Mouse (Mus musculus) midbrain, embryonic 16.5 days (tissue): ENCODE results near the gene Kif20b. TPM values are rescaled to one million over a fixed set of nuclear protein-coding genes. Genes with fewer than 3 reads are reported as not detected.

Source experiments
- ATAC-seq: fragments of 200-750 bp; cut with Nextera tagmentation; 2 replicates; pipeline ENCODE4 v1.8.0; 2017; ENCODE audit warnings: moderate TSS enrichment
- H3K27ac ChIP-seq: fragments of 300-500 bp; sonication (generic); 2 replicates; pipeline ENCODE4 v1.5.1; 2014; ENCODE audit warnings: mild to moderate bottlenecking, low read length, mixed read lengths
- H3K27me3 ChIP-seq: fragments of 300-500 bp; sonication (generic); 2 replicates; pipeline ENCODE4 v1.6.1; 2014; ENCODE audit warnings: low read depth, low read length, mixed read lengths; ENCODE audit not compliant: control insufficient read depth, insufficient read depth
- H3K36me3 ChIP-seq: fragments of 300-500 bp; sonication (generic); 2 replicates; pipeline ENCODE4 v1.6.1; 2014; ENCODE audit warnings: mild to moderate bottlenecking, low read length, moderate library complexity, mixed read lengths; ENCODE audit not compliant: control insufficient read depth, insufficient read depth
- H3K4me1 ChIP-seq: fragments of 300-500 bp; sonication (generic); 2 replicates; pipeline ENCODE4 v1.6.1; 2014; ENCODE audit warnings: mild to moderate bottlenecking, low read length, mixed read lengths; ENCODE audit not compliant: control insufficient read depth, insufficient read depth
- H3K4me2 ChIP-seq: fragments of 300-500 bp; sonication (generic); 2 replicates; pipeline ENCODE4 v1.6.1; 2014; ENCODE audit warnings: mild to moderate bottlenecking, low read length, mixed read lengths
- H3K4me3 ChIP-seq: fragments of 300-500 bp; sonication (generic); 2 replicates; pipeline ENCODE4 v1.5.1; 2014; ENCODE audit warnings: low read depth, mild to moderate bottlenecking, low read length, moderate library complexity, mixed read lengths
- H3K9ac ChIP-seq: fragments of 300-500 bp; sonication (generic); 2 replicates; pipeline ENCODE4 v1.6.1; 2014; ENCODE audit warnings: low read depth, low read length, mixed read lengths
- H3K9me3 ChIP-seq: fragments of 300-500 bp; sonication (generic); replicated peaks from 2 replicates; pipeline ENCODE4 v1.6.1; 2014; ENCODE audit warnings: mild to moderate bottlenecking, low read length, mixed read lengths; ENCODE audit not compliant: control insufficient read depth, poor library complexity, severe bottlenecking
- WGBS: fragments of 180-500 bp; shearing (Covaris S2); extraction: QIAGEN DNeasy Blood & Tissue Kit; methylation state at CpG from one replicate; pipeline ENCODE4 v1.1.7; 2014; 5-methylcytosine and 5-hydroxymethylcytosine counted together
- polyA plus RNA-seq: library from polyadenylated mRNA; unstranded; fragments of >200 nt; fragmentation: Nextera tagmentation; extraction: Ambion mirVana; gene quantifications from 2 replicates; pipeline ENCODE4 v1.2.1, GENCODE M21; 2015

The Kif20b gene
- 7.9 and 8.1 TPM in 2 replicates for polyA plus RNA-seq

GRCm38 (mm10) chr19:34921652-34922602, at the start of gene Kif20b:
Gene Kif20b, plus strand, starts transcription at chr19:34922361.
- Histone ChIP-seq H3K4me2 (peak within 1 kb of the TSS; percentile 84), H3K27ac (peak within 1 kb of the TSS; percentile 73), H3K4me3 (peak within 1 kb of the TSS; percentile 69), H3K9me3 (no peaks in the 10 kb centered on the region), H3K27me3 (no peaks in the 10 kb centered on the region), H3K4me1 (peaks cover 3% of the 10 kb centered on the region; the same call in 1 of the 2 replicates), H3K36me3 (no peaks in the 10 kb centered on the region), H3K9ac (peak within 1 kb of the TSS; percentile 73)
- WGBS, result under 1% methylated on average over 57 of the region's 57 CpGs
- peak; percentile 97 for ATAC-seq

DNA sequence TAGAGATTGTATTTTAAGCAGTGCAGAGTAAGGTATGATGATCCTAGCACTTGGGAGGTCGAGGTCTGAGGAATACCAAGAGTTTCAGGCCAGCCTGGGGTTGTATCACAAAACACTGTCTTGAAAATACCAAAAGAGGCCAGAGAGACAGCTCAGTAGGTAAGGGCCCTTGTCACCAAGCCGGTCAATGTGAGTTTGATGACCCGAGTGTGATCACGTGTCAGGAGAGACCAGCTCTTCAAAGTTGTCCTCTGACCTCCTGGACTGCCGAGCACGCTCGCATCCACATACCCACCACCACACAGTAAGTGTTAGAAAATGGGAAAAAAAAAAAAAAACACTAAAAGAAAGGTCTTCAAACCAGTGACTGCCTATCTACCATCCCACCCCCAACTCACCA, 45.5 kb upstream of the Kif20b start:
- Histone ChIP-seq H3K9ac (no peak overlapping the region), H3K4me3 (no peak overlapping the region), H3K4me1 (peaks cover 23% of the 10 kb centered on the region), H3K4me2 (peak overlapping the region; percentile 13), H3K27me3 (no peaks in the 10 kb centered on the region), H3K36me3 (no peaks in the 10 kb centered on the region), H3K9me3 (no peaks in the 10 kb centered on the region), H3K27ac (no peak overlapping the region)
- WGBS, result 77% methylated on average over 7 of the region's 7 CpGs
- ATAC-seq, result no peak

DNA sequence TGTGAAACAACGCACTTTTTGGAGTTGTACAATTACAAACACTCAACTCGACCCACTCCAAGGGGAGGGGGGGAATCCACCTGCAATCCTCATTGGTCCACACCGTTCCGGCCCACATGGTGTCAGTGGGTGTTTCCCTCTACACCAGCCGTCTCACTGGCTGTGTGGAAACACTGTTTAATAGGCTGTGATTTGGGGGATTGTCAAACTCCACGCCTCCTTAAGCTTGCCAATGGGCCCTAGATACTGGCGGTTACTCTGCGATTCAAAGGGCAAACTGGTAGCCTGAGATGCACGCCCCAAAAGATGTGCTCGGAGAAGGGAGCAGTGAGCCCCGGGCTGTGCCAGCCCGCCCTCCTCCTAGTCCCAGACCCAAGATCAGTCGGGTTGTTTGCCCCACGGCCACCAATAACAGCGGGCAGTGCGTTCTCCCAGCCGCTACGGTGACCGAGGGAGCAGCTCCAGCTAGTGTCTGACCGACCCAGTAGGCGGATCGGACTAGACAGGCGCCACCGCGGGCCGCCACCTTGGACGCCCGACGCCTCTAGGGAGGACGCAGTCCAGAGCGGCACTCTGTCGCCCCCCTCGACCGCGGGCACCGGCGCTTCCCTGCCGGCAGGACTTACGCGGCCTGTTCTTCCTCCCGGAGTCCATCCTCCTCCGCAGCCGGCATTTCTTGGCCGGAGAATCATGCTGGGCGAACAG, 44.1 kb upstream of the Kif20b start:
- Histone ChIP-seq H3K4me3 (peak overlapping the region; percentile 96), H3K9me3 (no peaks in the 10 kb centered on the region), H3K36me3 (no peaks in the 10 kb centered on the region), H3K4me2 (peak overlapping the region; percentile 76), H3K27me3 (no peaks in the 10 kb centered on the region), H3K4me1 (peaks cover 23% of the 10 kb centered on the region), H3K9ac (peak overlapping the region; percentile 98), H3K27ac (peak overlapping the region; percentile 98)
- under 1% methylated on average over 44 of the region's 45 CpGs for WGBS
- ATAC-seq, result peak; percentile 98

DNA sequence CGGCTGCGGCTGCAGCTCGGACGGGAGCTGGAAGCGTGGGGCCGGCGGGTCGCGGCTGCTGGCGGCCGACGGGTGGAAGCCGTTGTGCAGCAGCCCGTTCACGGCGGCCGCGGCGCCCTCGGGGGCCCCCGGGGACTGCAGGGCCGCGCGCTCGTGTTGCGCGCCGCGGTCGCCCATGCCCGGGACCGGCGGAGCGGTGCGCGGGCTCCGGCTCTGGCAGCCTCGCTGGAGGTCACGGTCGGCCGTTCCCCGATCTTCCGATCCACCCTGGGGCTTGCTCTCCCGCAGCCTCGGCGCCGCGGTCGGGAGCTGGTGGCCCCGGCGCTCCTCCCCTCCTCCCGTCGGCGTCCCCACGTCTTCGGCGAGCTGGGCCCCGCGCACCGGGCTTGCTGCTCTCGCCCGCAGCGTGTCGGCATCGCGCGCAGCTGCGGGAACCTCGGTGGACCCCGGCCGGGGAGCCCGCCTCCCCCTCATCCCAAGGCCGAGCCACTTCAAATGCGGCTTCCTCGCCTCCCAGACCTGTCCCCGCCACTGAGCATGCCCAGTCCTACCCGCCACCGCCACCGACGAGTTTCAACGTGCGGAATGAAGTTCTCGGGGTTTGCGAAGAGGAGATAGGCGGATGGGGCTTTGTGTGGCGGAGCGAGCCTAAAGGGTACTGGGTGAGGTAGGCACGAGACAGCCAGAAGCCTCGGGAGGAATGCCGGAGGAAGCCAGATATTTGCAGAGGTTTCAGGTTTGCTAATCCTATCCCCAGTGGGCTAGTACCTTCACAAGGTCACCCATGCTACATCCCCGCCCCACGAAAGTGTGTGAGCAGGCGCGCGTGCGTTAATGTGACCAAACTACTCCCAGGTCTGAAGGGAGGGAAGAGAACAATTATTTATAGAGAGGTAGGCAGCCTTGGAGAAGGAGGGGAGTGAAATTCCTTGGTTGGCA, 43.3 kb upstream of the Kif20b start, which contains the start of gene Pank1:
Pank1 (minus strand) TSS at position 853 of the 939 bp plus-strand sequence.
- ATAC-seq, result peak; percentile 82
- Histone ChIP-seq H3K36me3 (no peaks in the 10 kb centered on the region), H3K4me1 (peaks cover 23% of the 10 kb centered on the region), H3K4me3 (peak within 1 kb of the TSS; percentile 96), H3K4me2 (peak within 1 kb of the TSS; percentile 76), H3K27me3 (no peaks in the 10 kb centered on the region), H3K9ac (peak within 1 kb of the TSS; percentile 98), H3K9me3 (no peaks in the 10 kb centered on the region), H3K27ac (peak within 1 kb of the TSS; percentile 98)
- WGBS, result 0% methylated on average over 82 of the region's 96 CpGs

- peak overlapping the region; percentile 96 for H3K4me3 ChIP-seq
- H3K4me2 ChIP-seq, result peak overlapping the region; percentile 76
- no peaks in the 10 kb centered on the region for H3K36me3 ChIP-seq
- peak overlapping the region; percentile 98 for H3K27ac ChIP-seq
- ATAC-seq, result no peak
- peaks cover 23% of the 10 kb centered on the region for H3K4me1 ChIP-seq
- H3K9ac ChIP-seq, result peak overlapping the region; percentile 98
- no peaks in the 10 kb centered on the region for H3K9me3 ChIP-seq
- WGBS, result 18% methylated on average over 6 of the region's 6 CpGs
- H3K27me3 ChIP-seq, result no peaks in the 10 kb centered on the region
These were observed 42.5 kb upstream of the Kif20b start for GRCm38 (mm10) chr19:34879624-34880023.

DNA sequence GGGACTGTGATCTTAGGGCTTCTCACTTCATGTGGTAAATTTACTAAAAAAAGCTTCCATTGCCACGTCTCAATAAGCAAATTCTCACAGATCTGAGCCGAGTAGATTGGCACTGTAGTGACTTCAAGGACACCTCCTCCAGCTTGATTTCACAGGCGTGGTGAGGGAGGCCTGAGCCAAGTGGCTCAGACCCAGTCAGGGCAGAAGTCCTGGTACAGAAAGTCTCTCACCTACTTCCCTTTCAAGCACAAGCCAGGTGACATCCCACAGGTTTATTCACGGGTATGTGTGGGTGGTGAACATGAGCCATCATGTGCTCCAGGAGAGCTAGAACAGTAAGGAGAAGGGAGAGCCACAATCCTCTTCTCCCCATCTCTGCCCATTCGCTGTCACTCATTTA, 41.0 kb upstream of the Kif20b start:
- Histone ChIP-seq H3K4me3 (no peak overlapping the region), H3K36me3 (no peaks in the 10 kb centered on the region), H3K4me1 (peaks cover 21% of the 10 kb centered on the region), H3K27me3 (no peaks in the 10 kb centered on the region), H3K27ac (no peak overlapping the region), H3K9me3 (no peaks in the 10 kb centered on the region), H3K4me2 (no peak overlapping the region), H3K9ac (no peak overlapping the region)
- WGBS, result 86% methylated on average over 5 of the region's 5 CpGs
- no peak for ATAC-seq

- no peak overlapping the region for H3K4me2 ChIP-seq
- H3K9me3 ChIP-seq, result no peaks in the 10 kb centered on the region
- H3K27ac ChIP-seq, result no peak overlapping the region
- H3K36me3 ChIP-seq, result no peaks in the 10 kb centered on the region
- no peak overlapping the region for H3K9ac ChIP-seq
- no peak overlapping the region for H3K4me3 ChIP-seq
- H3K27me3 ChIP-seq, result no peaks in the 10 kb centered on the region
- 88% methylated on average over 2 of the region's 2 CpGs for WGBS
- ATAC-seq, result no peak
- H3K4me1 ChIP-seq, result peaks cover 11% of the 10 kb centered on the region
These were observed 39.7 kb upstream of the Kif20b start for GRCm38 (mm10) chr19:34882443-34882842.

DNA sequence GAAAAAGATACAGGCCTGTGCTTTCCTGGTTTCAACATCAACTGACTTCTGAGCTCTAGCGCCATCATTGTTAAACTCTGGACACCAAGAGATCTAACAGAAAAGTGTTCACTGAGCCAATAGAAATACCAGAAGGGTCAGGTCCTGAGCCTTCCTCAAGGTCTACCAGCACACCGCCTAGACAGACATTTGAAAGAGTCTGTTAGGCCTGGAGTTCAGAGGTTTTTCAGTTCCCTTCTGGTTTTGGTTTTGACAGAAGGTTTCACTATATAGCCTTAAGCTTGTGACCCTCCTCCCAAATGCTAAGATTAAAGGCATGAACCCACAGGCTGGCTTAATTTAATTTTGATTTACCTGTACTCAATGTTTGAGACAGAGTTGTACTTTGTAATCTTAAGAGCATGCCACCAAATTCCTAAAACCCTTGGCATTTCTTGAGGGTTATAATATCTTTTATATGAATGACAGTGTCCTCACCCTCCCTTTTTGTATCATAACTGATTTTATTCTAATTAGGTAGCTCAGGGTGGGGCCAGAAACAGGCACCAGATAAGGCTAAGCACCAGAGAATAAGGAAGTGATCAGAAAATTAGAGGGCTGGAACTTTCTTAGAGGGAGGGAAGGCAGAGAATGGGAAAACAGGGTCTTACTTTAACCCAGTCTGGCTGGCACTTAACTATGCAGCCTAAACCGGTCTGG, 38.5 kb upstream of the Kif20b start:
- no peak overlapping the region for H3K27ac ChIP-seq
- H3K9me3 ChIP-seq, result no peaks in the 10 kb centered on the region
- no peak overlapping the region for H3K4me2 ChIP-seq
- 89% methylated on average over 3 of the region's 3 CpGs for WGBS
- no peak overlapping the region for H3K4me3 ChIP-seq
- no peak for ATAC-seq
- H3K4me1 ChIP-seq, result peaks cover 10% of the 10 kb centered on the region
- no peak overlapping the region for H3K9ac ChIP-seq
- no peaks in the 10 kb centered on the region for H3K36me3 ChIP-seq
- no peaks in the 10 kb centered on the region for H3K27me3 ChIP-seq
